Mouse (Mus musculus) kidney, postnatal 25 days (tissue): Measurements from ENCODE around the gene Cdk19.
"Not testable (repeated sequence)": the region's sequence is repeated elsewhere in the genome, so short reads cannot be mapped to it uniquely, and the experiment has no call there.

Source experiments
- DNase-seq, 2 experiments: peaks; one replicate each; pipeline ENCODE4 v3.0.0; 2021; ENCODE audit warnings: mixed read lengths in 2 of 2

The Cdk19 gene

DNA sequence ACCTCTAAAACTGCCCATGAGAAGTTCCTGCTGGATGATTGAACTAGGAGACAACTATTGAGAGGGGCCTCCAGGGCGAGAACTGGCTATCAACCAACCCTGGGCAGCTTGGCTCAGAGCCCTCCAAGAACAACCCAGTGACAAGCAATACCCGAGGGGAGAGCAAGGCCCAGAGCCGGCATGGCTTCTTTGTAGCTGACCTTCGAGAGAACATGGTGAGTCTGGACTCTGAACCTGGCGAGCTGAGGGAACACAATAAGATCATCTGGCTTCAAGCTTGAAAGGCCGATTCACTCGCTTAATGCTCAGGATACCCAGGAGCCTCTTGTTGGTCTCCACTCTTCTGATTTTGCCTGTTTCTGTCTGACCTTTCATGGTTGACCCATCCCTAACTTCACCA, 151.8 kb downstream of the Cdk19 start:
- no peak for DNase-seq

DNA sequence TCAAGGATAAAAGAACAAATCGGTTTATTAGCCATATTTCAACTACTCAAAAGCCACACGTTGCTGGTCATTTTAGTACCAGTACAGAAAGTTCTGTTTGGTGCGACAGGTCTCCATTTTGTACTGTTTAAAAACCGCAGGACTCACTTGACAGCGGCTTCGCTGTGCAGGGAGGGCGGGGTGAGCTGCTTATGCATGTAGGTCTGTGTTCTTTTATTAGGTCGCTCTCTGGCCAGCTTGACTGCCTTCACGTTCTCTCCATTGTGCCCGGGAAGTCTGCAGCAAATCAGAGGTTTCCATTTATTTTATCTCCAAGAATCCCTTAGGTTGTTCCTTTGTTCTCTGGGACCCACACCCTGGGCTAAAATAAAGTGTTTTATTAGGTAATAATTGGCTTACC, 152.4 kb downstream of the Cdk19 start:
- DNase-seq, result no peak

DNA sequence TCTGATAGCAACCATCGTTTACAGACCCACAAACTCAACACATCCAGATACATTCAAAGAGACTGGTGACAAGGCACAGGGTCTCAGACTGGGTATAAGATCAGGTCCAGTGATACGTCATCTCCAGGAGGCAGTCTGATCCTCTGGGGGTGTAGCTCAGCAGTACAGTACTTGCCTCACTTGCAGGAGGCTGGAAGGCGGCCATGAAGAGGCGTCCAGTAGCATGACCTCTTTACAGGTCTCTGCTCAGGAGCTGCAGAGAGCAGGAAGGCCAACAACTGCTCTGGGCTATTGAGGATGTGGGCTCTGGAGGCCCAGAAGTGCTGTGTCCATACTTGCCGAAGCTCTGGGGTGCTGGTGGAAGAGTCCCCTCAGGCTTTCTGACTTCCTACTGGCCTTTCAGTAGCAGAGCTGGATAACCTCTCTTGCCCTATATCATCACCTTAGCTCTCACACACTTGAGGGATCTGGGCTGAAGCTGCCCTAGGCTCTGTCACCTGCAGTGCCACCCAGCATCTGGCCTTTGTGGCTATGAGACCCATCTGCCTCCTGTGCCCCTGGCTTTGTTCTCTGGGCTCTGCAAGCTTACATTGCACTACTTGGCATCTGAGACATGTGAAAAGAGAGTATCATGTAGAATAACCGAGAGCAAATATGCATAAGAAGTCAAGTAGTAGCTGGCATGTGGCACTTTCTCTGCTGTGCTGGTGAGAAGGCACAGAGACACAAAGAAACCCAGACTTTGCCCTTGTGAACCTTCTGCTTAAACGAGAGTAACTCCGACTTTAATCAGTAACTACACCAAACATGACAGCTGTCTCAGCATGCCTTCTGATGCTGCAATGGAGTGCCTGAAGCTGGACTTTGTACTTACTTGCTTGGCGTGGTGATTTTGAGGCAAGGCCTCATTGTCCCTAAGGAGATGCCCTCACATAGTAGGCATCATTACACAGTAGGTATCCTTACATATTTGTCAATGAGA, 155.1 kb downstream of the Cdk19 start:
- peak; percentile 68 to 83 for DNase-seq

GRCm38 (mm10) chr10:40497301-40498041, 158.1 kb downstream of the Cdk19 start:
- DNase-seq, result no peak

DNA sequence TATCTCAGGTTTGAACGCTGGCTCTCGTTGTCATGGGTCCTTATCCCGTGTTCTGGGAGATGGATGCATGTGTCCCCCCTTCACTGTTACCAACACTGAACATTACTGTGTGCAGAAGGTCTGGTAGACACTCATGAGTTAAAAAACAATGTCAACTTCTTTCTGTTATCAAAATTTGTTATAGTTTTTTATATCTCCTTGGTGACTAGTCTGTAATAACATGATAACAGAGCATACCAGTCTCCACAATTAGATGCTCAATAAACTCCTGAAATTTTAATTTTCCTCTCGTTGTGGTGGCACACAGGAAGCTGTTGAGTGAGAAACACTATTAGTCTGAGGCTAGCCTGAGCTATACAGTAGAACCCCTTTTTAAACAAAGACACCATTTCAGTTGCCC, 159.1 kb downstream of the Cdk19 start:
- DNase-seq, result no peak

DNA sequence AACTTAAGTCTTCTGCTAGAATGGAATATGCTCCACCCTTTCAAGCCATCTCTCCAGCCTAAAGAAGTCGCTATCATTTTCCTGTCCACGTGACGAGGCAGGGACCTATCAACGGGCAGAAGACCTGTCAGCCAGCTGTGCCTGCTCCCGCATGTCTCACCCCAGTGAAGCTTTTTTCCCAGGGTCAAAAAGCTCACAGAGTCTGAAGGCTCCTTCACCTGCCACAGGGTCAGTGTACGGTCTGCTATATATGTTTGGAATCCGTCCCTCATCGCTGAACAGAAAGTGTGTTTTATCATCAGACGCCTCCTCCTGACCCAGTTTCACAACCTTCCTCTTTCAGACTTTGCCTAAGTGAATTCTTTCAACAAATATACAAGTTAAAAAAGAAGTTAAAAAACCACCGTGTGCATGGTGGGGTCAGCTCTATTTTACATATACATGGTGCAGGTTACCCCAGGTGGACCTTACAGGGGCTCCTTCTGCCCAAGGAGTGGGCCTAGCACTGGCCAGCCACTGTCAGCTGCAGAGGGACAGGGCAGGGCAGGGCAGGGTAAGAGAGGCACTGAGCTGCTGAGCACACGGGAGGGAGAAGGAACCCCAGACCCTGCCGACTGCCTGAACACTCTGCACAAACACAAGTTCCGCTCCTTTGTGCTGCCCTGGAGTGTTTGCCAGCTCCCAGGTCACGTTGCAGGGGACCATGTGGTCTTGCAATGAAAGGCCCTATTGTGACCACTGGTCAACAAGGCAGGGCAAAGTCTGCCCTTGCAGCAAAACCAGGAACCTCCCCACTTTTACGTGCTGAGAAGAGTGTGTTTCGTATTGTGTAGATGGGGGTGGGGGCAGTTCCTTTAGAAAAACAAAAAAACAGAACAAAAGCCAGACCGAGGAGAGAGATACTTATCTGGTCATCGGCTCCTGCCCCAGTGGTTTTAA, 160.2 kb downstream of the Cdk19 start:
- DNase-seq, result peak; percentile 75 to 92

- no peak for DNase-seq
Measured at GRCm38 (mm10) chr10:40500723-40501245, 161.4 kb downstream of the Cdk19 start.

DNA sequence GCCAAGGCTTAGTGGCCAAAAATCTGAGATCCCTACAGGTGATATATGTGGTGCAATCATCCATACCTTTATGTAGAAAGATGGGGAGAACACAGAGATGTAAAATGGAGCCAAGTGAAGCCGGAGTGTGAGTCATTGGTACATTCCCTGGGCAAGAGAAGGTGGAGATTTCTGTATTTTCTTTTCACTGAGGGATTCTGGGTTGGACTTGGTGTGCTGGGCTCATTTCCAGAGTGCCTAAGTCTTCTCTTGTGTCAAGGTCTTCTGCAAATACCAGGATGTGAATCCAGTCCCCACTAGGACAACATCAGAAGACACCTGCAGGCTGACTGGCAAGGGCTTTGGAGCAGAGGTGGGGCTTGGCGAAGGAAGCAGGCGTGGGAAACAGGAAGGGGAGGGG, 163.4 kb downstream of the Cdk19 start:
- no peak for DNase-seq

DNA sequence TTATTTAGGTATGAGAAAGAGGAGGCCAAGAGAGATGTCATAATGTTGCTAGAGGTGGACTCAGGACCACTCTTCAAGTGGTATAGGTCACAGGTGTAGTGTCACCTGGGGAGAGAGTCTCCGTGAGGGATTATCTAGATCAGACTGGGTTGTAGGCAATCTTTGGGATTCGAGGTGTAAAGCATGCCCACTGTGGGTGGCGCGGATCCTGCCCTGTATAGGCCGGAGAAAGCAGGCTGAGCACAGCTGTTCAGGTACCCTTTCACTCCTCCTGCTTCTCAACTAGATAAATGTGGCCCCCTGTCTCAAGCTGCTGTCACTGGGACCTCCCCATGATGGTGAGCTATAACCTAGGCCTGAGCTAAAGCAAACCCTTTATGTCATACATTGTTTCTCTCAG, 171.0 kb downstream of the Cdk19 start:
- DNase-seq, result no peak

GRCm38 (mm10) chr10:40511221-40511677, 171.9 kb downstream of the Cdk19 start:
- no peak for DNase-seq

DNA sequence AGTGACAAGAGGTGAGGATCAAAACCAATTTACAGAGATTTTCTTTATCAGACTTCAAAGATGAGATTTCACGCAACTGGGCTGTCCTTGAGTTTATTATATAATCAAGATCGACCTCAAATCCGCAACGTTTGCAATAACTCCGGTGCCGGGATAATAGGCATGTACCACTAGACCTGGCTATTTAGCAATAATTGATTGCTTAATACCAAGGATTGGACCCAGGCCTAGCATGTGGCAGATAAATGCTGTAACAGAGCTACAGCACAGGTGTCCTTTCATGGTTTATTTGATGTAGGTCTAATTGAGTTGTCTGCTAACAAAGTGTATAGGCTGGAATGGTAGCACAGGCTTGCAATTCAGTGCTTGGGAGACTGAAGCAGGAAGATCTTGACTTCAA, 172.8 kb downstream of the Cdk19 start:
- DNase-seq, result no peak

DNA sequence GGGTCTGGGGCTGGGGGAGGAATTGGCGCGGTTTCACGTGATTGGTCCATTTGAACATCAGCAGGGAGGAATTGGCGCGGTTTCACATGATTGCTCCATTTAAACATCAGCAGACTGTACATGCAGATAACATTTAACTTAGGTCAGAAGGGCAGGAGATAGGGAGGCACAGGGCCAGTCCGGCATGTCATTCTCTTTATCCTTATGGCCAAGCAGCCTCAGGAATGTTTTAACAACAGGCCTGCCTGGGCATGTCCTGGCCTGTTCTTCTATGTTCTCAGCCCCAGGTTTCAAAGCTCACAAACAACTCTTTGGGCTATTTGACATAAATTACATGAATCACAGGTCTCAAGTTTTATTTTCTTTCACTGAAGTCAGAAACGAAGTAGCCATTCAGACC, 173.6 kb downstream of the Cdk19 start:
- DNase-seq, result not testable (repeated sequence)

GRCm38 (mm10) chr10:40515225-40515681, 175.9 kb downstream of the Cdk19 start:
- DNase-seq, result no peak

DNA sequence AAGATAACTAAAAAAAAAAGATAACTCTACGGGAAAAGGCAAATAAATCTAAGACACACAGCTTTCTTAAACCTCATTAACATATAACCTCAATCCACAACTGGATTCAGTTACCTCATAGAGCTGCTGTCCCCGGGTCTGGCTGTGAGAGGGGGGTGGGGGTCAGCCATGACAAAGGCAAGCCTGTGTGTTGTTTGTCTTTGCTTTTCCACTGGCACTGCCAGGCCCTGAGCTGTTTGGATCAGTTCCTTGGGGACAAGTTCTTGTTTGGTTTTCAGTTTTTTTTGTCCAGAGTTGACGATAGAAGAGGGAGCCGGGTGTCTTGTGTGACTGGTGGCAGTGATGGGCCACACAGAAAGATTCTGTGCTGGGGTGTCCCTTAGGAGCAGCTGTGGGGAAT, 177.1 kb downstream of the Cdk19 start:
- DNase-seq, result no peak

GRCm38 (mm10) chr10:40519586-40519985, 180.2 kb downstream of the Cdk19 start:
- peak; percentile 80 to 95 for DNase-seq

DNA sequence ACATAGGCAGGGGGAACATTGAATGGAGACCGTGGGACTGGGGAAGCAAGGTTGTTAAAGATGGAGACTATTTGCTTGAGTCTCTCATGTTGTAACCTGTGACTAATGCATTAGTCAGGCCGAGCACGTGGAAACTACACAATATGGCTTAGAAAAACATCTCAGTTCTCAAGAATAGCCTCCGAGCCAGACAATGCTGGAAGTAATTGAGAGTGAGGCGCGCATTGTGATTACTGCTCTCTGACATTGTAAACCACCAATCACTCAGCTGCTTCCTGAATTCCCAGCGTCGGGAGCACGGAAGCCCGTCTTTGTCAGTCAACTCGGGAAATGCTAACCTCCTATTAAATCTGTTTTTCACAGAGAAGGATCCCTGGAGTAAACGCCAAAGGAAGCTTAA, 182.2 kb downstream of the Cdk19 start:
- no peak for DNase-seq

- no peak for DNase-seq
Measured at GRCm38 (mm10) chr10:40523312-40523975, 184.1 kb downstream of the Cdk19 start.

DNA sequence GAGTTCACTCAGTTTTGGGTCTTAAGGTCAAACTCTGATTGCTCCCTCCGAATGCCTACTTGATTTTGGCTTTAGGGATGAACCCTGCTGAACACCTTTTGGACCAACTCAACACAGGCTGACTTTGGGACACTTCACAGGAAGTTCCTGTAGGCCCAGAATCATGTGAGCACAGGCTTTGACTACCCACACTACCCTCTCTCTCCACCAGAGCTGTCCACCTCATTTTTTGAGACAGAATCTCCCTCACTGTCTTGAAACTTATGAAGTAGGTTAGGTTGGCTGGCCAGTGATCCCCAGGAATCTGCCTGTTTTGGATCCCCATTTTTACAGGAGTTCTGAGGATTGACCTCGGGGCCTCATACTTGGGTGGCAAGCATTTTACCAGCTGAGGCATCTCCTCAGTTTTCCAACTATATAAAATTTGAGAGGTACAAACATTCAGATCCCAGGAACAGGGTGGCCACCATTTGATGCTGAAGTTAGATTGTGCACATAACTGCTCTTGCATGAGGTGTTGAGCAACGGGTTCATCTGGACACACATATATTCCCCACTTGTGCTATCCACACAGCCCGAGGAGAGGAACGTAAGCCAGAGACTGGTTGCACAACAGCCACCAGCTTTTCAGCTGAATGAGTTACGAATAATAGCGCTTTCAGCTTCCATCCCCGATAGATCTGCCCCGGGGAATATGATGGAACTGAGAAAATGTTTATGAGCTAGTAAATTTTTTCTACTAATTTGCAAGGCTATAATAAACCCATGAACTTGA, 184.9 kb downstream of the Cdk19 start:
- no peak for DNase-seq

DNA sequence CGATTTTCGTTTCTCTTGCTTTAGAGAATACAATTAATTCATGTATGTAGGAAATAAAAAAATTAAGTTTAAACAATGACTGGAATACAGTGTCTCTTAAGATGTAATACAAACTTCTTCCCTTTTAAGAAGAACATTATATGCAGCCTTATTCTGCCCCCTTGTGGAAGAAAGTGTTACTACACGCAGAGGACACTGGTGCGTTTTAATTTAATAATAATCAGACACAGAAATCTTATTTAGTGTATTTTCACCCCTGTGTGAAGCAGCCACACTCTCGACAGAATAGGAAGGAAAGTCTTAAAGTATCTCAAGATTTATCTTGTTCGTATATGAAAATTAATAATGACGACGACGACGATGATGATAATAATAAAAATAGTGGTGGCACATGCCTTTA, 185.6 kb downstream of the Cdk19 start:
- peak in 1 of 2 experiments; percentile 79 for DNase-seq

- no peak for DNase-seq
Measured at GRCm38 (mm10) chr10:40525616-40526155, 186.3 kb downstream of the Cdk19 start.
